Mouse (Mus musculus): ENCODE measurements around the gene Elovl3.

DNA sequence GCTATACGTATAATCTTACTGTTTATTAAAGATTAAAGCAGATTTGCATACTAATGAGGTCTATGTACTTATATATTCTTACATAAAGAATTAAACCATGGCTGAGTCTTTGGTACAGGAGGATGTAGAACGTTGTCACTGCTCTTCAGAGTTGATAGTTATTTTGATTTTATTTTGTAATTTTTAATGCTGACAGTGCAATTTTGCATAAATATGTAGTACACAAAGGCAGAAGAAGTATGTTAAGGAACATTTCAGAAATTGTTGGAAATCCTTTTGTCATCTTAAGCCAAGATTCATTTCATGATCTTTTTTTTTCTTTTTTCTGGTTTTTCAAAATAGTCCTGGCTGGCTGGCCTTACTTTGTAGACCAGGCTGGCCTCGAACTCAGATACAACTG, 37.7 kb downstream of the Elovl3 start:
- TF ChIP-seq POLR2A (IDR thresholded peaks at IDR 0.05; ENCODE audit: low read depth, low read length) (no peak), CTCF (IDR thresholded peaks at IDR 0.05; ENCODE audit: borderline replicate concordance, insufficient read depth, low read length) (no peak)
